Mouse (Mus musculus) kidney, postnatal 36 days (tissue): ENCODE measurements around the gene Ahnak.
"Not testable (repeated sequence)": the region's sequence is repeated elsewhere in the genome, so short reads cannot be mapped to it uniquely, and the experiment has no call there.

ENCODE experiments used
- DNase-seq, 2 experiments: peaks; one replicate each; pipeline ENCODE4 v3.0.0; 2021 to 2022; ENCODE audit warnings: mixed read lengths in 2 of 2

Gene Ahnak

DNA sequence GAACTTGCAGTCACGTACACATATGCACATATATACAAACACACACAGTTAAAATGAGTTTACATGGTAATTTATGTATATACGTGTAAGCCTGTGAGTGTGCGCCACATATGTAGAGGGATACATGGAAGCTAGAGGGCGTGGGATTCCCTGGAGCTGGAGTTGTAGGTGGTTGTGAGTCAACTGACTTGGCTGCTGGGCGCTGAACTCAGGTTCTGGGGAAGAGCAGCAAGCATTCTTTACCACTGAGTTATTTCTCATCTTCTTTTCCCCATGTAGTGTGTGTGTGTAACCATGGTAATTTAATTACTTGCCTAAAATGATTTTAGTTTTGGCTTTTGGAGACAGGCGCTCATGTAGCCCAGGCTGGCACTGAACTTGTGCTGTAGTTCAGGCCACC lies 7.5 kb downstream of the Ahnak start:
- DNase-seq: no peak

DNA sequence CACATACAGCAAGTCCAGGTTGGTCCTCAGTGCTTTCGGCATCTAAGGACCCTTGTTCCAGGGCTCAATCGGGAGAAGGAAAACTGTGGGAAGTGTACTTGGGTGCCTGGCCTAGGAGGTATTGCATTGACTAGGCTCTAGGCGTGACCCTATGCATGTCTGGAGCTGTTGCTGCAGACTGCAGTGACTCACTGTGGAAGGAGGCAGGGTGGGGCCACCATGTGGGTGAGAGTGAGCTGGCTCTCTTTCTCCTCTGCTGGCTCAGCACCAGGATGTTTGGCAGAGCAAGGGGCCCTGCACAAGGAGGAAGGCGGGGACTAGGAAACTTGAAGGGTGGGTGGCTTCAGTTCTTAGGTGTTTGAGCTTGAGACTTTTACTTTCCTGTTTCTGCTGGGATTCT lies 8.5 kb downstream of the Ahnak start:
- DNase-seq: peak; percentile 86 to 88

DNA sequence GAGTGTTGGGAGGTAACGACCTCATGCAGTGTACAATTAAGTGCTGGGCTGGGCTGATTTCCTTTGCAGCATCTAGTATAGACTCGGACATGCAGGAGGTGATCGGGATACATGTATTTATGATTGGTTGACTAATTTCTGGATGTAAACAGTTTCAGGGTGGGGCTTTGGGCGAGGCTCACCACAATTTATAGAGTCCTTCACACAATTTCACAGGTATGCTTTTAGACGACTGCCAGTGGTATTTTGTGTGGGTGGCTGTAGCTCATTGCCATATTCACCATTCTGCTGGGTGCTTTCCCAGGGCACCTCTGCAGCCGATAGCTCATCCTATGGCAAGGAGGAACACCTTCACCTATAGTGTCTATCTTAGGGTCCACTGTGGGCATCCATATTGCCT lies 9.5 kb downstream of the Ahnak start:
- DNase-seq: no peak

DNA sequence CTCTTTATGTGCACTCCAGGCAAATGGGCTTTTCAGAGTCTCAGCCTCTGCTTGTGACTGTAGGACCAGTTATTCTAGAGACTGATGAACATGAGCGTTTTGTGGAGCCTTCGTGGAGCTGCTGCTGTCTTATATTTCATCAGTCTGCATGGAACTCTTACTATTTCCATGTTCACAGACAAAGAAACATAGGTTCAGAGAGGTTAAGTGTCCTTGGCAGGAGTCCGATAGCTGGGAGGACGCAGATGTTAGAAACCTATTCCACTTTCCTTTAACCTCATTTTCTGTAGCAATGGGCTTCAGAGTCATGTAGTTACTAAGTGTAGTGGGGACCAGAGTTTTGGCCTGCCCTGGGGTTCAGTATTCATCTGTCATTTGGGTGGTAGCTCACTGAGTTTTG lies 10.1 kb downstream of the Ahnak start:
- DNase-seq: peak in 1 of 2 experiments; percentile 44

DNA sequence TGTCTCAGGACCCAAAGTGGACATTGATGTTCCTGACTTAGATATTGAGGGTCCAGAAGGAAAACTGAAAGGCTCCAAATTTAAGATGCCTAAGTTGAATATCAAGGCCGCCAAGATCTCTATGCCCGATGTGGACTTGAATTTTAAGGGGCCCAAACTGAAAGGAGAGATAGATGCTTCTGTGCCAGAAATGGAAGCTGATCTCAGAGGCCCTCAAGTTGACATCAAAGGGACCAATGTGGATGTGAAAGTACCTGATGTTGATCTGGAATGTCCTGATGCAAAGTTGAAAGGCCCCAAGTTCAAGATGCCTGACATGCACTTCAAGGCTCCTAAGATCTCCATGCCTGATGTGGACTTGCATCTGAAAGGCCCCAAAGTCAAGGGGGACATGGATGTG lies 17.8 kb downstream of the Ahnak start:
- DNase-seq: not testable (repeated sequence)

DNA sequence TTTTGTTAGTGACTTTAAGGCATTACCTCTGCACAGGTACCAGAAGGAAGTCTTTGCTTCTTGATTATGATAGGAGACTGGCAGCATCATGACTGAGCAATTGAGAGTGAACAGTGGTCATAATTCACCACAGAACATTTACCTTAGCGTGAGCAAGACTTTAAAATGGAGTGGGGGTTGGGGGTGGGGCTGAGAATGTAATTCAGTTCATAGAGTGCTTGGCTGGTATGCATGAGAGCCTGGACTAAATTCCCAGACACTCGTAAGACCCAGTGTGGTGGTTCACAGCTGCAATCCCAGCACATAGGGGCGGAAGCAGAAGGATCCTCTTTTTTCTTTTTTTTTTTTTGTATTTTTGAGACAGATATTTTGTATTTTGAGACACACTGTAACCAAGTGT lies 30.2 kb downstream of the Ahnak start:
- DNase-seq: no peak

DNA sequence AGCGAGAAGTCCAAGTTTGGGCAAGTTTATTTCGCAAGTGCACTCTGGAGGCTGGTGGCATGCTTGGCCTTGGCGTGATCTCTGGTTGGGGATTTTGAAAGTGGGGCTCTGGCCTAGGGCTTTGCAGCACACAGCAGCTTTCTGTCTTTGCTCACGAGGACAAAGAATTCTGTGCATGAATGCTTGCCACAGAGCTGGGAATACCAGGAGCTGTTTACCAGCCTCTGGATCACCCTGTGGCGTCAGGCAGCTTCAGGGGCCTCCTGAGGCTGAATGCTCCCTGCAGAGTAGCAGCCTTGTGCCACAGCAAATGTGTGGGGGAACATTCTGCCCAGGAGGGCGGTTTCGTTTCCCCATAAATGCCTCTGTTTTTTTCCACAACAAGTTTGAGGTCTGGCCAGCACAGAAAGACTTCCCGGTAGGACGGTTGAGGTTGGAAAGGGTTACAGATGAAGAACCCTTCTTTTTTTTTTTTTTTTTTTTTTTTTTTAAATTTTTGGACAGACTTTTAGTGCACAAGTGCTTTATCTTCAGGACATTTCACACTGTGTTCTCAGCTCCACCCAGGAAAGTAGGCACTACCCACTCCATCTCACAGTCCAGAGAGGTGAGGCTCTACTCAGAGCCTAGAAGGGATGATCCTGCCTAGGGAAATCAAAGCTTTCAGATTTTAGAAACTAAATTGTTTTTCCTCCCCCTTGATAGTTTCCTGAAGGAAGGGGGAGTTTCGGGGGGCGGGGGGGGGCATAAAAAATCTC lies 34.1 kb downstream of the Ahnak start:
- DNase-seq: peak in 1 of 2 experiments; percentile 48

DNA sequence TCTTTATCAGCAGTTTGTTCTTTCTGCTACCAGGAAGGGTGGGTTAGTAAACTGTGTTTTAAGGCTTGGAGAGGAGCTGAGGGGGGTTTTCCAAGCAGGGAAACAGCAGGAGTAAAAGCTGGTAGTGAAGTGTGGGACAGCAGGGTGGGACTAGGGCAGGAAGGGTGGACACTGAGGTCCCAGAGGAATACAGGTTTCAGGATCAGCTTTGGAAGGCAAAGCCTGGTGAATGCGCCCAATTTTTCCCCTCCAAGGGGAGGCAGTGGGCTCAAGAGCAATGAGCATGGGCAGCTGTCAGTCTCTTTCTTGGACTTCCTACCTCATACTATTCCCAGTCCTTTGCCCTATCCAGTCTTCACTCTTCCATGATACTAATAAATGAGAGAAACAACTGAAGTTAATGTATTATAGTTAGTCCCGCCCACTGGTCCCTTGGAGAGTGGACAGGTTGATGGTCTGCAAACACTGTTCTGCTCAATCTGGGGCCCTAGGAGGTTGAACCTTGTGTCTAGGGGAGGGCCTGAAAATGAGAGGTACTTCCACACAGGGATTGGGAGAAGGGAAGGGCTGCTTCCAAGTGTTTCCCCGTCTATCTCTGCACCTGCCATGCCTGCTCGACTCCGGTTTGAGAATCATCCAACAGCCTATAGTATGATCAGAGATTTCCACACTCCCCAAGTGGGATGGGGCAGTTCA lies 36.6 kb downstream of the Ahnak start:
- peak in 1 of 2 experiments; percentile 16 for DNase-seq

DNA sequence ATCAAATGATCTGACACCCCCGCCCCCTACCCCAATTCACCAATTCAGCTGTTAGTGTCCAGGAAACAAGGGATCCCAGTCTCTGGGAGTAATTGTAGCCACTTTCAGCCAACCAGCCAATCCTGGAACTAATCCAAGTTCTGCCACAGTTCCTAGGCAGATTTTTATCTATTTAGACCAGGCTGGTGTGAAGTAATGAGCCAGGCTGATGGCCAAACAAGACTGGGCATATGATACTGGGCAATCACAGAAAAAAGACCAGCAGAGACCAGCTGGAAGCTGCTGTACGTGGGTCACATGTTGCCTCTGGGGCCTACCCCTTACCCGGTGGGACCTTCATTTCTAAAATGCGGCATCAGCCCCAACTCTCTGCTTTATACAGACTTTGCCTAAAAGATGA lies 37.5 kb downstream of the Ahnak start:
- peak in 1 of 2 experiments; percentile 14 for DNase-seq

DNA sequence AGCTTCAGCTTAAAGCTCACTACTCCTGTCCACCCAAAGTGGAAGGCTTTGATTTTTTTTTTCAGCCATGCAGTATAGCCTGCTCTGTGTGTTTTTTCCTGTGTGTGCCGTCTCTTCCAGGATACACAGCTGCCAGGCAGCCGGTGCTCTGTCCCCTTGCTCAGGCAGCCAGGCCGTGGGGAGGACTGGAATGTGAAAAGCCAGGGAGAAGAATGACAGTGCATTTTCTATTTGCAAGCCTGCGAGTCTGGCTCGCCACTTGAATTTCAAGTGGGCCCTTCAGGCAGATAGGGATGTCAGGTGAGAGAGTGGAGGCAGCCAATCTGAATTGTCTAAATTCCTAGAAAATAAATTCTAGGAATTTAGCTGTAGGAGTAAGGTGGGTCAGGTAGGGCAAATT lies 38.7 kb downstream of the Ahnak start:
- peak; percentile 41 to 42 for DNase-seq

DNA sequence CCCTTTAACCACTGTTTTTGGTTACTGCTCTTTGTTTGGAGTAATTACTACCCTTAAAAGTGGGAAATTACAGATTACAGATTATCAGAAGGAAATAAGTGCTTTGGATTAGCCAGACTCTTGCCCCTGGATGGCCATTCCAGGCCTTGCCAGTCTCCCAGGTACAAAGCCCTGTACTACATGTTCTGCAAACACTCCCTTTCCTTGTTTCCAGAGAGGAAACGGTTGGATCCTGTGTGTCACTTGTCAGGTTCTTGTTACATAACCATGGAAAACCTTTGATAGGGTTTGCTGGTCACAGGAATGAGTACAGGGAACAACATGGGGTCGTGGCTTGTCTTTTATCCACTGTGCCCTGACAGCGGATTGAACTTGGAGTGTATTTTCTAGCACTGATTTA lies 39.3 kb downstream of the Ahnak start:
- no peak for DNase-seq

DNA sequence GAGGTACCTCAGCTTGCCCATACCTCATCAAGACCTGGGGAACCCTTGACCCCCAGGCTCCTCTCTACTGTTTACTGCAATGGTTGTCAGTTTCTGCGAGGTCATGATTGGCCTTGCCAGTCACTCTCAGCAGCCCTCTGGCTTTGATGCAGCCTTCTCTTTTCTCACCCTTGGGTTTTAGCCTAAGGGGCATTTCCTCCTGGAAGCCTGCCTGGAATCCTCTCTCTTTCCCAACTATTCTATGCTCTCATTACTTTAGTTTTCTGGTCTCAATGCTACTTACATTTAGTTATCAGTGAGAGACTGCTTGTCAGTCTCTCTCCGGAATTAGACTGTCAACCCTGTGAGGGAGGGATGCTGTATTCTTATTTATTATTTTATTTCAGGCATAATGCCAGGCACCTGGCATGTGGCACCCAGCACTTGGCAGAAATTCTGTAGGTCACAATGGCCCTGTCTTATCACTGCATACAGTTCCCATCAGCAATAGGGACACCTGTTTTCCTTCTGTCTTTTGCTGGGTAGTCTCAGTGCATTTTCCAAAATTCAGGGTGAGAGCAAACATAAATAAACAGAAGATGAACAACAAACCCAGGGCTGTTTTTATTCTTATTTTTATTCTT lies 40.7 kb downstream of the Ahnak start:
- DNase-seq: no peak

DNA sequence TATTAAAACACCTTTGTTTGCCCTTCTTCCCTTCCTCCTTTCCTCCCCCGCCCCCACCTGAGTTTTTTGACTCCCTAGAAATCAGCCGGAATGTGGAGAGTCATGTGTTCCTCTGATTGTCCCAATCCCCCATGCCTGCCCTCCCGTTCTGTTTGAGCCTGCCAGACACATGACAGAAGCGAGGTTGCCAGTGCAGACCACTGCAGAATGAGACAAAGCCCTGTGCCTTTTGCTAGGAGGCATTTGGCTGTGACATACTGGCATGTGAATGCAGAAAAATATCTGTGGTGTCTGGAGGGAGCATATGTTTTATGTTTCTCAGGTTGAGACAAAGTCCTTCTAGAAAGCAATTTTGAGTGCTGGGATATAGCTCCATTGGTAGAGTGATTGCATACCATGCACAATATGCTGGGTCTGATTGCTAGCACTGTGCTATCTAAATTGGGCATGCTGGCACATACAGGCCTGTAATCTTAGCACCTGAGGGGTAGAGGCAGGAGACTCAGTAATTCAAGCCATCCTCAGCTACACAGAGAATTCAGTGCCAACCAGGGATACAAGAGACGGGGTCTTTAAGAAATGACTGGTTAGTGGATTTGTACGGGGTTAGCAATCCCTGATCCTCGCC lies 43.5 kb downstream of the Ahnak start:
- no peak for DNase-seq

DNA sequence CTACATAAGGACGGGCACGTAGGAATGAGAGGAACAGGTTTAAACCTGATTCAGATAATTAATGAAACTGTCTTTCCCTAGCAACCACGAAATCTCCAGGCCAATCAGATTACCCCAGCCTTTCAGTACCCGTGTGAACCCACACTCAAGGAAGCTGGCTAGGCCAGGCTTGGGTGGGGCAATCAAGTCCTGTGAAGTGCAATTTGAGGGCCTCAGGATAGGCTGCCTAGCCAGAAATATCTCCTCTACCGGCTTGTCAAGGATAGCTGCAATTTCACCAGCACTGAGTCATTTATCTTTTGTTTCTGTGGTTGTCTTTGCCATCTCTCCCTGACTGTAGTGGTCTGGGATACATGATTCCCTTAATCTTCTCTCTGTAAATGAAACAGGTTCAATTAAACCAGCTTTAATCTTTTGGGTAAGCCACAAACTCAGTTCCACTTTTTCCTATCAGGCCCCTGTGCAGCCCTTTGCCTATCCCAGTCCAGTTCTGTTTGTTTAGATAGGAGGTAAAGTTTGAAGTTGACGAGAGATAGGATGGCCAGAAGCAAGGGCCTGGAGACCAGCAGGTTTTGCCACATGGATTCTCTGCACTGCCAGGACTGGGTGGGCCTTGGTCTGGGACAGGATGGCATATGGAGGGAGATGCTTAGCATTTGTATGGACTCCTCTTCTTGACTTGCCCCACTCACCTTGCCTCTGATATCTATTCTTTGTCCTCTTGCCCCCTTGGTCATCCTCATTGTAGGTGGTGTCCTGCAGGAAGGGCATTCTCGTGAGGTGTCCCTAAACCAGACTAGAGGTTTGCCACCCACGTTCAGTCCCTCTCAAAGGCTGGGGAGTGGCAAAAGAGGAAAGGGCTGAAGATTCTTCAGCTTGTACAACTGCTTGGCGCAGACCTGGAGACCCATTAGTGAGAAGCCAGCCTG lies 44.6 kb downstream of the Ahnak start:
- no peak for DNase-seq

DNA sequence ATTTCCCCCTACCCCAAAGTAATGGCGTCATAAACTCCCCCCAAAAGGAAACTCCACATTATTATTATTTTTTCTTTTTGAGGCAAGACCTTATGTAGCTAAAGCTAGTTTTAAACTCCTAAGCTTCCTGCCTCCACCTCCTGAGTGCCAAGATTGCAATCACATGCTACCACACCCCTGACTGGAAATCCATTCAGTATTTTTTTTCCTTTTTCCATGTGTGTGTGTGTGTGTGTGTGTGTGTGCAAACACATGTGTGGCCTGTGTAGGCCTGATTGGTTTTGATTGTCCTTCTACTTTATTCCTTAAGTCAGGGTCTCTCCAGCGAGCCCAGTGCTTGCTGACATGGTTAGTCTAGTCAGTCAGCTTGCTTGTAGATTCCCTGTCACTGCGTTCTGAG lies 45.4 kb downstream of the Ahnak start:
- no peak for DNase-seq

DNA sequence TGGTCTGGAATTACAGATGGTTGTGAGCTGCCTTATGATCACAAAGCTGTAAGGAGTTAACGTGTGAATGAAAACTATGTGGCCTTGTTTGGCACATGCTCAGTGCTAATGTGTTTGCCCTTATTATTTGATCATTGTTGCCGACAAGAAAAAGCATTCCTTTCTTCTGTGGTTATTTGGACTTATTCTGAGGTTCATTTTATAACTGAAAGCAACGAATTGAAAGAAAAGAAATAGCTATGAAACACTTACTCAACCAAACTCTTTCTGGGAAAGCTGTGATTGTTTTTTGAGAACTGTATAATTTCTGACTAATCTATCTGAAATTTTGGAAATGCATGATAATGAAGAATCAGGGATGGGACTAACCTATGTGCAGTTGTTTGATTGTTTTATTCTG lies 46.0 kb downstream of the Ahnak start:
- no peak for DNase-seq

DNA sequence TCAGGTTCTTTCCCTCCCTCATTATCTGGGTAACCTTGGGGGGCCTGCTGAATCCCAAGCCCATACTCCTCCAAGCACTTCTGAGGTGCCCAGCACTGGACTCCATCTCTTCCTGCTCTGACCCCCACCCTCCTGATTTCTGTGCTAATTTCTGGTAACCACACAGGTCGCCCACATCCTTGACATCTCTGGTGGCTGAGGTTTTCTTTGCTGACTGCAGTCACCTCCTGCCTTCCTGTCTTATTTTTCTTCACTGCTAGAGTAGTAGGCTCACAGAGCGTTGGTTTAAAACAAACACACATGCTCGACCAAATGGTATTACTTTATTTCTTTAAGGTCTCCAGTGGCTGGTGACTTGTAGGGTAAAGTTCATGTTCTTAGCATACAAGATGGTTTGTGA lies 49.1 kb downstream of the Ahnak start:
- no peak for DNase-seq

DNA sequence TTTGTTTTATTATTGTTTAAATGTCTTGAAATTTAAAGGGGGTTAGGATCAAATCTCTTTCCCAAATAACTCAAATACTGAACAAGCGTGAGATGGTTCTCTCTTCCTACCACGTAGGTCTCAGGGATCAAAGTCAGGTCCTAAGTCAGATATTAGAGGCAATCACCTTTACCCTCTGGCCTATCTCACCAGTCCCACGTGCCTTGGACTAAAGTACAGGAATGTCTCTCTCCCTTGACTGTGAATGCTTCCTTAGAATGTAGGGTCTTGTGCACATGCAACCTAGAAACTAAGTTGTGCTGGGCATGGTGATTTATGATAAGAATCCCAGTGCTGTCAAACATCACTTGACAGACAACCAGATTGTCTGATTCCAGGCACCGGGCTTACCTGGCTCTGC lies 50.2 kb downstream of the Ahnak start:
- no peak for DNase-seq

DNA sequence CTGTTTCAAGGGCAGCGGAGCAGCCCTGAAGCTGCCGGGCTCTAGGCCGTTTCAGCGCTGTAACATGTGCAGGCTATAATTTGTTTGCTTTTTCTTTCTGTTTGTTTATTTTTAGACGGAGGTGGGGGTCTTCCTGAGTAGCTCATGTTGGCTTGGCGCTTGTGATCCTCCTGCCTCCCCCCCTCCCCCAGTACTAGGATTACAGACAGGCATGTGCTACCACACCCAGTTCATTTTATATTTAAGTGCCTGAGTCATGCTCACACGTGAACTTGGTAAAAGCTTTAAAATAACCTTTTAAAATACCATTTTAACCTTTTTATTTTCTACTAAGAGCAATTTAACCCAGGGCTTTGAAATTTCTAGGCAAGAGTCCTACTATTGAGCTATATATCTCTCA lies 50.8 kb downstream of the Ahnak start:
- no peak for DNase-seq

DNA sequence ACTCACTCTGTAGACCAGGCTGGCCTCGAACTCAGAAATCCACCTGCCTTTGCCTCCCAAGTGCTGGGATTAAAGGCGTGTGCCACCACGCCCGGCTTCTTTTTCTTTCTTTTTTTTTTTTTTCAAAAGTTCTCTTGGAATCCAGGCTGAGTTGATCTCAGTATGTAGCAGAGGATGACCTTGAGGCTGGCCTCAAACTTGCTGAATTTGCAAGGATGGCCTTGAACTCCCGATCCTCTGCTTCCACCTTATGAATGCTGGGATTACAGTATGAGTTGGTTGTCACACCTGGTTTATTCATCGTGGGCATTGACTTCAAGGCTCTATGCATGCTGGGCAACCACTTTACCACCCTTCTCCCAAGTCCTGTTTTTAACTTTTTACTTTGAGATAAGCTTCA lies 51.6 kb downstream of the Ahnak start:
- no peak for DNase-seq

DNA sequence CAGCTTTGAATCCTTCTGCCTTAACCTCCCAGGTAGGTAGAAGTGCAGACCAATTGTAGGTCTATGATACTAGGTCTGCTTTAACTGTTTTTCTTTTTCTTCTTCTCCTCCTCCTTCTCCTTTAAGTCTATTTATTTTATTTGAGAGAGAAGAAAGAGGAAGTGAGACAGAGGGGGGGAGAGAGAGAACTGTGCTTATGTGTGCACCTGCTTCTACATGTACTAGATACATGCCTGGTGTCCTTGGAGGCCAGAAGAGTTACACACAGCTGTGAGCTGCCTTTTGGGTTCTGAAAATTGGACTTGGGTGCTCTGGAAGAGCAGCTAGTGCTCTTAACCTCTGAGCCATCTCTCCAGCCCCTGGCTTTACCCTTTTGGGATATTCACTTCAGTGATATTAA lies 52.0 kb downstream of the Ahnak start:
- DNase-seq: no peak

DNA sequence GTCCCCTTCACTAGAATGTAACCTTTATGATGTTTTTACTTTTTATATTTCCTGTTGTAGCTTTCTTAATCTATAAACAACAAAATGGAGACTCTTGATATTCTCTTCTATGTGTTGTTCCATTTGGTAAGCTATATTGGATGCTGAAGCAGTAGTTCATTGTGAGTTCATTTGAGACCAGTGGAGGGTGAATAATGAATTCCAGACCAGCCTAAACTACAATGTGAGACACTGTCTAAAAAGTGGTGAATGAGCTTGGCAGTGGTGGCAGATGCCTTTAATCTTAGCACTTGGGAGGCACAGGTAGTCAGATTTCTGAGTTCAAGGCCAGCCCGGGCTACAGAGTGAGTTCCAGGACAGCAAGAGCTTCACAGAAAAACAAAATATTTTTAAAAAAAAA lies 54.0 kb downstream of the Ahnak start:
- no peak for DNase-seq

DNA sequence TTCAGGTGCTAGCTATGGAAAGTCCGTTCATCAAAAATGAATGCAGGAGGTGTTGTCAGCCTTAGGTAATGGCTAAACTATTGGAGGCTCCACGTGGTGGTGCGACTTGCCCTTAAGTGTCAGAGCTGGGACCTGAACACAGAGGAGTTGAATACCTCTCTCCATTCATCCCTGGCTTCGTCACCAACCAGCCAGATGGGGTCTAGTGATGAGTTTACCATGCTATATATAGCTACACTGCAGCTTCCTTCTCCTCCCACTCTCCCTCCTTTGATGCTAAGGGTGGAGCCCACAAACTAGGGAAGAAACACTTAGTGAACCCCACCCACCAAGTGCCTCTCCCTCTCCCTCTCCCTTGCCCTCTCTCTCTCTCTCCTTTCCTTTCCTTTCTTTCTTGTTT lies 55.2 kb downstream of the Ahnak start:
- no peak for DNase-seq
